Comparison of ENCODE assay signal across 25 mouse cellular contexts in genomic region chr1:72960241-72960653, GRCm38 (mm10). TPM values are rescaled to one million over a fixed set of nuclear protein-coding genes. Genes with fewer than 3 reads are reported as not detected.
A peak's percentile ranks its signal among the peaks of the same experiment; 100 is the strongest.
DNase-seq lines count a peak whose midpoint lies in the region; ATAC-seq and TF ChIP-seq lines count a peak whose summit lies in the region.
"Had no signal": no experiment of that assay in that cellular context is flagged by ENCODE, and none has a peak within 500 bp of the region (broad histone marks: within the 10 kb centered on the region; RNA-seq: fewer than 3 reads in every experiment).

No protein-coding gene starts in this region.

- 51% methylated on average over 4 of the region's 4 CpGs for WGBS in heart, adult 2 months
- WGBS in lung, embryonic 14.5 days = 28% methylated on average over 4 of the region's 4 CpGs
- 24% methylated on average over 4 of the region's 4 CpGs for WGBS in intestine, embryonic 15.5 days

- no peak overlapping the region for H3K4me3 ChIP-seq in heart, adult 2 months
- no peak overlapping the region for H3K4me3 ChIP-seq in lung, embryonic 14.5 days (ENCODE audit: low read depth, low read length)
- H3K4me3 ChIP-seq in intestine, embryonic 15.5 days (replicated peaks) = no peak overlapping the region
- H3K4me3 ChIP-seq: forebrain, embryonic 13.5 days; layer of hippocampus, adult 2 months; megakaryocyte, embryonic 14.5 days; neural tube, embryonic 13.5 days; stomach, embryonic 15.5 days had no signal

- H3K79me2 ChIP-seq in heart, adult 2 months (replicated peaks; ENCODE audit: control insufficient read depth, insufficient read depth, low read length) = no peaks in the 10 kb centered on the region

- H3K9ac ChIP-seq in heart, adult 2 months (ENCODE audit: low read depth, low read length) = no peak overlapping the region
- no peak overlapping the region for H3K9ac ChIP-seq in lung, embryonic 14.5 days
- H3K9ac ChIP-seq in intestine, embryonic 15.5 days = no peak overlapping the region
- H3K9ac ChIP-seq: forebrain, embryonic 13.5 days; neural tube, embryonic 13.5 days; stomach, embryonic 15.5 days had no signal

- no peaks in the 10 kb centered on the region for H3K36me3 ChIP-seq in heart, adult 2 months (ENCODE audit: control insufficient read depth, insufficient read depth, low read length)
- H3K36me3 ChIP-seq in lung, embryonic 14.5 days (ENCODE audit: insufficient read depth) = no peaks in the 10 kb centered on the region
- no peaks in the 10 kb centered on the region for H3K36me3 ChIP-seq in intestine, embryonic 15.5 days
- H3K36me3 ChIP-seq: neural tube, embryonic 13.5 days; stomach, embryonic 15.5 days had no signal

- intact Hi-C loops in heart, adult 2 months (cut with DNase I) = no loop called here

- TF ChIP-seq CTCF in heart, adult 2 months (IDR thresholded peaks at IDR 0.05) = no peak
- TF ChIP-seq CTCF in lung, embryonic 14.5 days (IDR thresholded peaks at IDR 0.05; ENCODE audit: low read depth) = no peak

- peaks cover 4% of the 10 kb centered on the region for H3K4me1 ChIP-seq in heart, adult 2 months (ENCODE audit: control insufficient read depth, insufficient read depth, low read length)
- H3K4me1 ChIP-seq in lung, embryonic 14.5 days (ENCODE audit: insufficient read depth) = peaks cover 9% of the 10 kb centered on the region; the same call in 1 of the 2 replicates
- H3K4me1 ChIP-seq in intestine, embryonic 15.5 days (replicated peaks) = peaks cover 3% of the 10 kb centered on the region
- H3K4me1 ChIP-seq: megakaryocyte, embryonic 14.5 days had no signal

- no peak for TF ChIP-seq POLR2A in heart, adult 2 months (IDR thresholded peaks at IDR 0.05; ENCODE audit: insufficient read depth, low read depth, low read length)

- no peak for ATAC-seq in lung, embryonic 14.5 days (ENCODE audit: insufficient read depth)
- peak; percentile 50 for ATAC-seq in intestine, embryonic 15.5 days
- no peak for ATAC-seq in activated CD4-positive, CD25-positive, alpha-beta regulatory T cell, adult 4 months
- ATAC-seq: forebrain, embryonic 13.5 days; inflammation-experienced regulatory T-cells, adult 6 months; midbrain, embryonic 16.5 days had no signal

- H3K9me3 ChIP-seq in lung, embryonic 14.5 days (ENCODE audit: low read depth, low read length) = no peaks in the 10 kb centered on the region
- H3K9me3 ChIP-seq in intestine, embryonic 15.5 days = no peaks in the 10 kb centered on the region
- H3K9me3 ChIP-seq: forebrain, embryonic 13.5 days; neural tube, embryonic 13.5 days; stomach, embryonic 15.5 days had no signal

- H3K27ac ChIP-seq in heart, adult 2 months = no peak overlapping the region
- H3K27ac ChIP-seq in lung, embryonic 14.5 days (ENCODE audit: low read depth) = 0 out of 2 replicates have a peak overlapping the region, but pooled peaks have one; percentile 22
- H3K27ac ChIP-seq in intestine, embryonic 15.5 days = no peak overlapping the region
- H3K27ac ChIP-seq: forebrain, embryonic 13.5 days; layer of hippocampus, adult 2 months; neural tube, embryonic 13.5 days; stomach, embryonic 15.5 days had no signal

- H3K27me3 ChIP-seq in heart, adult 2 months (ENCODE audit: control insufficient read depth, insufficient read depth, low read length) = no peaks in the 10 kb centered on the region
- H3K27me3 ChIP-seq in lung, embryonic 14.5 days (ENCODE audit: insufficient read depth, low read length) = no peaks in the 10 kb centered on the region
- H3K27me3 ChIP-seq in intestine, embryonic 15.5 days (replicated peaks) = no peaks in the 10 kb centered on the region
- H3K27me3 ChIP-seq: forebrain, embryonic 13.5 days; megakaryocyte, embryonic 14.5 days; neural tube, embryonic 13.5 days; stomach, embryonic 15.5 days had no signal

- TF ChIP-seq EP300 in heart, adult 2 months (IDR thresholded peaks at IDR 0.05; ENCODE audit: insufficient read depth, low read depth, low read length) = no peak

- no peak overlapping the region for H3K4me2 ChIP-seq in lung, embryonic 14.5 days
- H3K4me2 ChIP-seq in intestine, embryonic 15.5 days (replicated peaks) = no peak overlapping the region
- H3K4me2 ChIP-seq: forebrain, embryonic 13.5 days; neural tube, embryonic 13.5 days; stomach, embryonic 15.5 days had no signal

- DNase-seq in heart, adult 11 months = peak; percentile 81
- DNase-seq in heart, adult 2 months = no peak
- no peak for DNase-seq in lung, embryonic 14.5 days
- DNase-seq in lung, postnatal 4 days = no peak
- DNase-seq in WW6 (ENCODE audit: low read depth, low spot score) = peak; percentile 66
- no peak for DNase-seq in kidney, adult 8-10 months
- DNase-seq: adrenal gland, adult 2 months; cerebellum, postnatal 14 days; gastrocnemius, postnatal 36 days; kidney, postnatal 10 days; left cerebral cortex, postnatal 4 days; lung, adult 18-20 months; spleen, adult 18-20 months had no signal

RNA-seq across cellular contexts. Expression of gene Tnp1, which starts 55.5 kb away (rescaled TPM):
- total RNA-seq in heart, adult 2 months (2021) = not detected
- 1.1 and 2.4 TPM in 2 replicates for polyA plus RNA-seq in heart, adult 2 months (2012; rRNA removed)
- polyA plus RNA-seq in lung, embryonic 14.5 days (2014; fragmentation: Nextera tagmentation; extraction: Ambion mirVana) = not detected in 2 replicates
- polyA plus RNA-seq in intestine, embryonic 15.5 days (2015; fragmentation: Nextera tagmentation; extraction: Ambion mirVana) = not detected in 2 replicates
- polyA plus RNA-seq in activated CD4-positive, CD25-positive, alpha-beta regulatory T cell, adult 4 months (2017; shearing (Covaris generic)) = not detected
- total RNA-seq: adrenal gland, adult 2 months; gastrocnemius, postnatal 36 days; layer of hippocampus, adult 2 months; left cerebral cortex, postnatal 4 days; liver, adult 2 months had no signal
- polyA plus RNA-seq: adrenal gland, adult 2 months; forebrain, embryonic 13.5 days; hindbrain, embryonic 11.5 days; inflammation-experienced regulatory T-cells, adult 6 months; liver, adult 2 months; midbrain, embryonic 16.5 days; neural tube, embryonic 13.5 days; stomach, embryonic 15.5 days; thymus, postnatal 0 days had no signal

Comparison
In these comparisons a context has a peak if more than half of its experiments do, and no peak if none do; other contexts are left out.
1. DNase-seq: peak in heart, adult 11 months (single experiment) and WW6 (single experiment); none in heart, adult 2 months (0 of 2), lung, embryonic 14.5 days (single experiment), lung, postnatal 4 days (0 of 2) and kidney, adult 8-10 months (0 of 2).